Mouse (Mus musculus): ENCODE results near the gene Med25.
A peak's percentile ranks its signal among the peaks of the same experiment; 100 is the strongest.

Med25 gene

GRCm38 (mm10) chr7:44863982-44864494 is 28.5 kb downstream of the Med25 start:
- DNase-seq (ENCODE audit: low read depth, low spot score), result no peak

- DNase-seq (ENCODE audit: low read depth, low spot score), result no peak
Measured at GRCm38 (mm10) chr7:44863210-44863609, 29.3 kb downstream of the Med25 start.

DNA sequence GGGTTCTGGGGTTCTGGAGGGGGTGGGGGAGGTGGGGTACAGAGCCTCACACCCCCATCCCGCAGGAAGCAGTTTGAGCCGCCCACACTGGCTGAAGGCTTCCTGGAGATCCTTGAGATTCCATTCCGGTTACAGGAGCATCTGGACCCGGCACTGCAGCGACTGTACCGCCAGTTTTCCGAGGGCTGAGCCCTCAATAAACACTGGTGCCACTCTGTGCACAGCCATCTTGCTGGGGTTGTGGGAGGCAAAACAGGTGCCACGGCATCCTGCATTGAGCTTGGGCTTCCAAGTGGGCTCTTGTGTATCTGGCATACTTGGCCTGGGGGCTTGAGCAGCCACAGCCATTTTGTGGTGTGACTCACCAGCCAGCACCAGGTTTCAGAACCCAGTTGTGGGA is 30.1 kb downstream of the Med25 start:
- DNase-seq (ENCODE audit: low read depth, low spot score), result no peak

DNA sequence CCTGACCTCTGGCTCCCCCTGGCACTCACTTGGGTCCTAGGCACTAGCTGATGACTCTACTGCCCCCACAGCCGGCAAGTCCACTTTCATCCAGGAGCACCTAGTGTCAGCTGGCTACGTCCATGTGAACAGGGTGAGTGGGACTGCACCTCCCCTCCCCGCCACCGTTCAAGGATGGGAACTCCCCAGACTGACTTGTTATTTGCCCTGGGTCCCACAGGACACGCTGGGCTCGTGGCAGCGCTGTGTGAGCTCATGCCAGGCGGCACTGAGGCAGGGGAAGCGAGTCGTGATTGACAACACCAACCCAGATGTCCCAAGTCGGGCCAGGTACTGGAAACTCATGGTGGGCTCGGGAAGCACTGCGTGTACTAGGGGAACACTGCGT is 31.1 kb downstream of the Med25 start:
- no peak for DNase-seq (ENCODE audit: low read depth, low spot score)

- peak; percentile 41 for DNase-seq (ENCODE audit: low read depth, low spot score)
Measured at GRCm38 (mm10) chr7:44860576-44861428, 31.7 kb downstream of the Med25 start.

GRCm38 (mm10) chr7:44859896-44860295 is 32.6 kb downstream of the Med25 start:
- no peak for DNase-seq (ENCODE audit: low read depth, low spot score)

- peak; percentile 77 for DNase-seq (ENCODE audit: low read depth, low spot score)
Measured at GRCm38 (mm10) chr7:44857905-44858304, 34.6 kb downstream of the Med25 start.

DNA sequence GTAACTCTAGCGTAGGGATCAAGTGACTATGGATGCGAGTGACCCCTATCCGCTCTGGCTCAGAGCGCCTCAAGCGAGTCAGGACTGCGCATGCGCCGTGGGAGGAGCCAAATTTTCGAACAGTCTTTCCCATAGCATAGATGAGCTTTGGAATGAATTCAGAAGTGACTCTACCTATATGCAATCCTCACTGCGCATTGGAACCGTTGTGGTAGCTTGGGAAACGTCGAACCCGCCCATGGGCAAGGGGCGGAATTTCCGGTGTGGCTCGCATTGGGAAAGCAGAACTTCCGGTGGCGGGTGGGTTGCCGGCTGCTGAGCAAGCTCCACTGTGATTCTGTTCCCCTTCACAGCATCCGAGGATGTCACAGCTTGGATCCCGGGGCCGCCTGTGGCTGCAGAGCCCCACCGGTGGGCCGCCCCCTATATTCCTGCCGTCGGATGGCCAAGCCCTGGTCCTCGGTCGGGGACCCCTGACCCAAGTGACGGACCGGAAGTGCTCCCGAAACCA is 35.4 kb downstream of the Med25 start, which contains the start of gene Pnkp:
Gene Pnkp, plus strand, starts transcription at position 98 of the 511 bp plus-strand sequence.
- DNase-seq (ENCODE audit: low read depth, low spot score), result peak; percentile 82

GRCm38 (mm10) chr7:44856265-44856916 is 36.1 kb downstream of the Med25 start:
- peak; percentile 24 for DNase-seq (ENCODE audit: low read depth, low spot score)

GRCm38 (mm10) chr7:44855036-44855435 is 37.5 kb downstream of the Med25 start:
- no peak for DNase-seq (ENCODE audit: low read depth, low spot score)

DNA sequence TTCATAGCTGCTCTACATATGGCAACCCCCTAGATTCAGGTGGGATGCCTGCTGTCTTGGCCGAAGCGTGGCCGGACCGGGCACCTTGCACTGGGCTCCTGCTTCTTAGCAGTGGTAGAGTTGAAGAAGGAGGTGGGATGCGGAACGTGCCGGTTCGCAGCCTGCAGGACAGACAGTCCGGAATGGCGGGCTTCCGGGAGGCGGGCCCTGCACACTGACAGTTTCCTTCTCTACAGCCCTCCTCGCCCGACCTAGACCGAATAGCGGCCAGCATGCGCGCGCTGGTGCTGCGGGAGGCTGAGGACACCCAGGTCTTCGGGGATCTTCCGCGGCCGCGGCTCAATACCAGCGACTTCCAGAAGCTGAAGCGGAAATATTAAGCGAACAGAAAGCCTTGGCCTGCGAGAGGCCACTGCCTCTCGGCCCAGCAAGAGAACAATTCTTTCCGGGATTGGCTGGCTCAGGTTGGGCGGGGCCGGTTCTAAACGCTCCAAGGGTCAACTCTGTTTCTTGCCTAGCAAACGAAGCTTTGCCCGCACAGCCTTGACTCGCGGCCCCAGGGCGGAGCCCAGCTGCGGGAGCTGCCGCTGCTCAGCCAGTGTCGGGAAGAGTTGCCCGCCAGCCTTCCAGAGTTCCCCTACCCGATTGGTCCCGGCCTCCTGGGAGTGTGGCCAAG is 38.0 kb downstream of the Med25 start:
- peak; percentile 79 for DNase-seq (ENCODE audit: low read depth, low spot score)

DNA sequence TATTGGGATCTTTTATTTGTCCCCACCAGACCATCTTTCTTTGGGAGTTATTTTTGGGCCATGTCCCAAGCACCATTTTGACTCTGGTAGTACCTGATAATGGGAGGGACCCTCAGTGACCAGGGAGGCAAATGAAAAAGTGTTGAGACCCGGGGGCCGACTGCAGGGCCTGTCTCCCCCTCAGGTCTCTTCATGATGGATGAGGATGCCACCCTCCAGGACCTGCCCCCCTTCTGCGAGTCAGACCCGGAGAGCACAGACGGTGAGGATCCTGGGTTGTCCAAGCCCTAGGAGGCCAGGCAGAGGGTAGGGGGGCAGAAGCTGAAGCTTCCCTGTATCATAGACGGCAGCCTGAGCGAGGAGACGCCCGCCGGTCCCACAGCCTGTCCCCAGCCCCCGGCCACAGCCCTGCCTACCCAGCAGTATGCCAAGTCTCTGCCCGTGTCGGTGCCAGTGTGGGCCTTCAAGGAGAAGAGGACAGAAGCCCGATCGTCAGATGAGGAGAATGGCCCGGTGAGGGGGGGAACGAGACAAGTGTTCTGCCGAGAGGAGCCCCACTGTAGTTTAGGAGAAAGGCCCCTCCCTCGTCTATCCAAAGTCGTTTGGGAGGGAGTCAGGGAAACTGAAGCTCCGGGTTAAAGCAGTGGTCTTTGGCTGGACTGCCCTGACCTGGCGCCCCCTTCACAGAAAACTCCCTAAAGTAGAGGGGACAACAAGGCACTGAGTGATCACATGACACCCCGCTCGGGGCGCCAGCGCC is 38.7 kb downstream of the Med25 start:
- no peak for DNase-seq (ENCODE audit: low read depth, low spot score)

DNA sequence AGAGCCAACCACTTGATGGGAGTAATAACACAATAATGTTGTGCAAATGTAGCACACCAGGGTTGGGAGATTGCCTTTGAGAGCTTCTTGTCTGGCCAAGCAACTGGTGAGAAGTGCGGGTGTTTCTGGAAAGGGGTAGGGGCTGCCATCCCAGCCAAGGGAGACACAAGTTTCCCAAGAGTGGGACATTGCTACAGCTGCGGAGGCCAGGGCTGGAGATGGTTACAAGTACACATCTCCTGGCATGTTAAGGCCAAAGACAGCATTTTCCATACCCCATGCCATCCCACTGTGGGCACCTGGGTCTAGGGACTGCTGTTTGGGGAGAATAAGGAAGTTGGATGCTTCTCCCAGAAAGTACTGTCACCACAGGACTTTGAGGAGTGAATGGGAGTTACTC is 39.4 kb downstream of the Med25 start:
- no peak for DNase-seq (ENCODE audit: low read depth, low spot score)

DNA sequence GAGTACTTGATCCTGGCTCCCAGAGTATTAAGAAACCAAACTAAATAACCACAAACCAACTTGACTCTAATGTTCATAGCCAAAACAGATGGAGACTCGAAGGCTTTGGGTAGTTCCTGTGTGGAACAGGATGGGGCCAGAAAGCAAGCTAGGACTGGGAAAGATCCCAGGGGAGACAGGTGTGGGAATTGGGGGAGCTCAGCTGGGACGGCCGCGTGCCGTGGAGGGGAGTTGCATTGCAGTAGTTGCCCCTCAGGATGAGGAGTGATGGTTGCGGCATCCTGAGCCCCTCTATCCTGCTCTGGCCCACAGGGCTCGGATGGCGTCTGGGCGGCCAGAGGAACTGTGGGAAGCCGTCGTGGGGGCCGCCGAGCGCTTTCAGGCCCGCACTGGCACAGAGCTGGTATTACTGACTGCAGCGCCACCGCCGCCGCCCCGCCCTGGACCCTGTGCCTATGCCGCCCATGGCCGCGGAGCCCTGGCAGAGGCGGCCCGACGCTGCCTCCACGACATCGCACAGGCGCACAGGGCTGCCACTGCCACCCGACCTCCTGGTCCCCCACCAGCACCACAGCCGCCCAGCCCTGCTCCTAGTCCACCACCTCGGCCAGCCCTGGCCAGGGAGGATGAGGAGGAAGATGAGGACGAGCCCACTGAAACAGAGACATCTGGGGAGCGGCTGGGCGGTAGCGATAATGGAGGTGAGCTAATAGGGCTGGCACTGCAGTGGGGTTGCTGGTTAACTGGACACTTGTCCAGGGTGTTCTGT is 40.1 kb downstream of the Med25 start:
- no peak for DNase-seq (ENCODE audit: low read depth, low spot score)

- no peak for DNase-seq (ENCODE audit: low read depth, low spot score)
Measured at GRCm38 (mm10) chr7:44851625-44852234, 40.8 kb downstream of the Med25 start.

DNA sequence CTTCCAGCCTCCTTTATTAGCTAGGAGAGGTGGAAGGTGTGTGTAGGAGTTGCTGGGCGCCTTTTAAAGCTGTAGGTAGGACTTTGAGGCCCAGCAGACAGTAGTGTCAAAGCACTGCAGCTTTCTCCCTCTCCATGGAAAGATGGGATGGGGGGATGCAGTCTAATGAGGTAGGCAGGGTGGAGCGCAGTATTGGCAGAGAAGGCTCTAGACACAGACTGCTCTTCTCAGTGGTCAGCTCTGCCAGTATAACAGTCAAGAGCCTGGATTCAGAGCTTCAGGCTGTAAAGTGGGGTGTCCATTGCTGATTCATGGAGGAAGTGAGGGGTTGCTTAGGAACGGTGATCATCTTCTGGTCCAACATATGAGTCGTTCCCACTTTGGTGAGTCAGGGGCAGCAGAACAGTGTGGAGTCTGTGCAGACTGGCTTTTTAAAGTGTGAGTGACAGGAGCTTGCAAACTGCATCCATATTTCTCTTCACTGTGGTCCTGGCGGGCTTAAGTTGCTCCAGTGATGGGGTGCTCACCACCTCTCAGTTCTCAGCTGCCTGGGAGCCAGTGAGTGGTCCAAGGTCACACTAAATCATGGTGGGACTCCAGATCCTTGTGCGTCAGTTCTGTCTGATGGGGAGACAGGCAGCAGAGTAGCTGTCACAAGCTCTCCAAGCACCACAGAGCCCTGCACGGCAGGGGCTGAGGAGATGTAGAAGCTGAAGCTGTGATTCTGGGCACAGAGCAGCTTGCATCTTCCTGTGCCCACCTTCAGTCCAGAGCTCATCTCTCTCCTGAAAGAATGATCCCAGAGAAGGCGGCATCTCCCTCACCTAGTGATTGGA is 41.5 kb downstream of the Med25 start:
- no peak for DNase-seq (ENCODE audit: low read depth, low spot score)

DNA sequence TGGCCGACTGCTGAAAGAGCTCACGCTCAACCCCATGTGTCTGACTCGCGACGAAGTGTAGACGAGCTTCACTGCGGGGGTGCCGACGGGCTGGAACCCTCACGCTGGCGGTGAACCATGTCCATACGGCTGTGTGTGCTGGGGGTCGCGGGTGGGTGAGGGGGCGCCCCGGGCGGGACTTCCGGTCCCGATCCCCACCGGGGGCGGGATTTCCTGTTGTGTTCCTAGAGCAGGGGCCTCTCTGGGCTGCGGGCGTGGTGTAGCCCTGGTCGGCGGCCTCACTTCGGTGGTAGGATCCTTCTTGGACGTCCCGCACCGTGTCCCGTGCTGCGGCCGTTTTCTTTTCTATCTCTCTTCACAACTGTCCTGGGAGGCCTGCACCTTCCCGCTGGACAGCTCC is 42.4 kb downstream of the Med25 start:
- DNase-seq (ENCODE audit: low read depth, low spot score), result peak; percentile 50

GRCm38 (mm10) chr7:44849416-44850111 is 42.9 kb downstream of the Med25 start:
- peak; percentile 79 for DNase-seq (ENCODE audit: low read depth, low spot score)

Data from c-Kit-negative CD71-positive TER-119-positive erythroid progenitor cells, embryonic 14.5 days (primary cell).